Mouse (Mus musculus) small intestine, adult 10 weeks (tissue): Measurements from ENCODE around the gene Bcat1. TPM values are rescaled to one million over a fixed set of nuclear protein-coding genes. Genes with fewer than 3 reads are reported as not detected.

Source experiments
- polyA plus RNA-seq: library from polyadenylated mRNA; stranded (reverse); fragments of 350-450 nt; fragmentation: Illumina TruSeq; extraction: RNeasy Lipid Tissue Mini Kit (QIAGEN cat#74804); gene quantifications from one replicate; pipeline ENCODE4 v1.2.3, GENCODE M21; 2014; ENCODE audit warnings: low replicate concordance

The Bcat1 gene
- not detected for polyA plus RNA-seq

GRCm38 (mm10) chr6:145075548-145076224, at the start of gene Bcat1:
Bcat1 (minus strand) TSS chr6:145076184.

DNA sequence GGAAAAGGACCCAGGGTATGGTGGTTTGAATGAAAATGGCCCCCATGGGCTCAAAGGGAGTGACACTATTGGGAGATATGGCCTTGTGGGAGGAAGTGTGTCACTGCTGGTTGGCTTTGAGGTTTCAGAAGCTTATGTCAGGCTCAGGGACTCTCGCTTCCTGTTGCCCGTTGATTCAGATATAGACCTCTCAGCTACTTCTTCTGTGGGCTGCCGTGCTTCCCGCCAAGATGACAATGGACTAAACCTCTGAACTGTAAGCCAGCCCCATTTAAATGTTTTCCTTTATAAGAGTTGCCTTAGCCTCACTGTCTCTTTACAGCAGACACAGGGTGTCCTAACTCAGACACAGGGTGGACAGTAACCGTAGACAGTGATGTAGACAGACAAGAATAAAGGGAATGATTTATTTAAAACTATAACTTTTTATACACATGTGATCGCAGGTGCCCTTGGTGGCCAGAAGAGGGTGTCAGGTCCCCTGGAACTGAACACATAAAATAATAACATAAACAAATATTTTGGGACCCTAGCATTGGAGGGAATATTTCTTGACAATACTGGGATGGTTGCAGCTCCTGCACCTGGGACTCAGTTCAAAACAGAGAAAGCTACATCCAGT, 39.6 kb upstream of the Bcat1 start, which contains the start of gene Lrmp:
Lrmp (plus strand) TSS at position 178 of the 622 bp plus-strand sequence.

Other genes starting within 250 kb of the Bcat1 start
- gene Lrmp, start 39.5 kb upstream of the Bcat1 start, polyA plus RNA-seq = 12.8 TPM
- not detected for gene Casc1, start 134.8 kb upstream of the Bcat1 start, polyA plus RNA-seq
- gene Etfrf1, start 134.9 kb upstream of the Bcat1 start, polyA plus RNA-seq = 139 TPM
- 320 TPM for gene Kras, start 174.1 kb upstream of the Bcat1 start, polyA plus RNA-seq